Mouse (Mus musculus) CH12.LX (cell line): ENCODE data around the gene Kcne1l.
A peak's percentile ranks its signal among the peaks of the same experiment; 100 is the strongest.

Experiments used
- BHLHE40 ChIP-seq: IDR thresholded peaks from 2 replicates; pipeline ENCODE4 v1.6.1; 2011; ENCODE audit warnings: mild to moderate bottlenecking, low read depth, low read length, improper control_type of control experiment
- CTCF ChIP-seq, 2 experiments: IDR thresholded peaks in 1 of 2; conservative IDR thresholded peaks in 1 of 2; 2 replicates each; pipeline ENCODE4 v1.5.1; 2011 to 2012; ENCODE audit warnings: low read depth in 2 of 2, low read length in 2 of 2, improper control_type of control experiment in 1 of 2, inconsistent platforms in 1 of 2, mild to moderate bottlenecking in 1 of 2, moderate library complexity in 1 of 2
- E2F4 ChIP-seq: IDR thresholded peaks from 2 replicates; pipeline ENCODE4 v1.6.1; 2011; ENCODE audit warnings: low read depth, low read length, improper control_type of control experiment; ENCODE audit not compliant: insufficient replicate concordance
- GABPA ChIP-seq: IDR thresholded peaks from 2 replicates; pipeline ENCODE4 v1.6.1; 2012; ENCODE audit warnings: low read depth, low read length, improper control_type of control experiment, inconsistent platforms; ENCODE audit not compliant: insufficient replicate concordance
- JUND ChIP-seq: conservative IDR thresholded peaks from 2 replicates; pipeline ENCODE4 v1.6.1; 2011; ENCODE audit warnings: low read depth, low read length, improper control_type of control experiment
- KAT2A ChIP-seq: IDR thresholded peaks from 2 replicates; pipeline ENCODE4 v1.6.1; 2012; ENCODE audit warnings: low read length, improper control_type of control experiment, inconsistent platforms; ENCODE audit not compliant: insufficient replicate concordance
- MAFK ChIP-seq: IDR thresholded peaks from 2 replicates; pipeline ENCODE4 v1.6.1; 2011; ENCODE audit warnings: low read length, improper control_type of control experiment; ENCODE audit not compliant: insufficient replicate concordance
- POLR2A ChIP-seq: IDR thresholded peaks from 2 replicates; pipeline ENCODE4 v1.6.1; 2011; ENCODE audit warnings: low read depth, mild to moderate bottlenecking, improper control_type of control experiment, low read length
- RCOR1 ChIP-seq: conservative IDR thresholded peaks from 2 replicates; pipeline ENCODE4 v1.6.1; 2012; ENCODE audit warnings: low read depth, mild to moderate bottlenecking, inconsistent platforms, low read length, improper control_type of control experiment
- TBP ChIP-seq: conservative IDR thresholded peaks from 2 replicates; pipeline ENCODE4 v1.6.1; 2011; ENCODE audit warnings: low read depth, low read length, improper control_type of control experiment
- USF2 ChIP-seq: conservative IDR thresholded peaks from 2 replicates; pipeline ENCODE4 v1.6.1; 2011; ENCODE audit warnings: low read depth, low read length, improper control_type of control experiment
- ZKSCAN1 ChIP-seq: IDR thresholded peaks from 2 replicates; pipeline ENCODE4 v1.6.1; 2012; ENCODE audit warnings: low read depth, inconsistent platforms, low read length, improper control_type of control experiment, borderline replicate concordance
- ZMIZ1 ChIP-seq: IDR thresholded peaks from 2 replicates; pipeline ENCODE4 v1.6.1; 2012; ENCODE audit warnings: low read depth, mild to moderate bottlenecking, inconsistent platforms, low read length, improper control_type of control experiment

DNA sequence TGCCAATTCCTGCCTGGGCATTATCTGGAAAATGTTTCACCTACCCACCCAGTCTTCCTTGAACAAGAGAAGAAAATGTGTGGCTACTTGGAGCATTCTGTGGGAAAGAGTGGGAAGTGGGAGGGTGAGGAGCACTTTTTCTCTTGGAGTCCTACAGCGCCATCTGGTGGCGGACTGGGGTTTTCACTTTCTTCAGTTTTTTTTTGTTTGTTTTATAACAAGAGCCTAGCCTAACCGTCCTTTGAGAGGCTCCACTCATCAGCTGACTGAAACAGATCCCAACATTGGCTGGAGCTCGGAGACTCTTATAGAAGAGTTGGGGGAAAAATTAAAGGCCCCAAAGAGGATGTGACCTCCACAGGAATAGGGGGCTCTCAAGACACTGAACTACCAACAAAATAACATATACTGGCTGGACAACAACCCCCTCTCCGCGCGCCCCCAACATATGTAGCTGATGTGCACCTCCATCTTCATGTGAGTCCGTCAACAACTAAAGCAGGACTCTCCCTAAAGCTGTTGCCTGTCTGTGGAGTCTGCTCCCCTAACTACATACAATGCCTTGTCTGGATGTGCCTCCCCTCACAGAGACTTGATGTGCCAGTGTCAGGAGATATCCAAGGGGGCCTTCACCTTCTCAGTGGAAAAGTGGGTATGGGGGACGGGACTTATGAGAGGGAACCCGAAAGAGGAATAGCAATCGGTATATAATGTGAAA, 8.4 kb upstream of the Kcne1l start:
- no peak for TF ChIP-seq ZKSCAN1
- TF ChIP-seq CTCF (conservative IDR thresholded peaks at IDR 0.05 in 1 of 2, IDR thresholded peaks at IDR 0.05 in 1 of 2; ENCODE audit: low read depth in 2 of 2, low read length in 2 of 2): peak; percentile 35 to 76; a peak in 3 of 4 replicates
- TF ChIP-seq JUND: no peak
- TF ChIP-seq MAFK: no peak
- TF ChIP-seq POLR2A: no peak
- TF ChIP-seq USF2: no peak
- TF ChIP-seq GABPA: no peak
- TF ChIP-seq BHLHE40: no peak
- no peak for TF ChIP-seq KAT2A
- TF ChIP-seq RCOR1: no peak
- no peak for TF ChIP-seq ZMIZ1
- no peak for TF ChIP-seq E2F4
- TF ChIP-seq TBP: no peak
